Mouse (Mus musculus) cerebellum, adult (tissue): ENCODE measurements around the gene Ddx6.
"Not testable (repeated sequence)": the region's sequence is repeated elsewhere in the genome, so short reads cannot be mapped to it uniquely, and the experiment has no call there.

ENCODE experiments used
- ATAC-seq: cut with Nextera tagmentation; 2 replicates; pipeline ENCODE4 v1.9.2; 2017; ENCODE audit warnings: mild to moderate bottlenecking, moderate library complexity, mixed read lengths; ENCODE audit not compliant: insufficient number of reproducible peaks, low FRiP score, low TSS enrichment

Ddx6 gene

DNA sequence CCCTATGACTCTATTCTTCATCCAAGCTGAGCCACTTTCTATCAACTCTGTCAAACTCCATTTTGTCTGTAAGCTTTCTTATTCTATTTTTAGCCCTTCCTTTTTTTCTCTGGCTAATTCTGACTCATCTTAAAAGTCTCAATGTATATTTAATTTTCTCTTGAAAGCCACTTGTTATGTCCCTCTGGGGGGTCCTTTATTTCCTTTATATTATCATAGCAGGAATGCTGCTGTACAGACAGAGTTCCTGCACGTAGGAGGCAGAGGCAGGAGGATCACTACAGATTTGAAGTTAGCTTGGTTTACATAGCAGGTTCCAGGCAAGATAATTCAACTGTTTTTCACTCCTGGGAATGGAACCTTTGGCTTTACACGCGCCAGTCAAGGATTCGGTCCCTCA lies 11.5 kb upstream of the Ddx6 start:
- ATAC-seq, result no peak

DNA sequence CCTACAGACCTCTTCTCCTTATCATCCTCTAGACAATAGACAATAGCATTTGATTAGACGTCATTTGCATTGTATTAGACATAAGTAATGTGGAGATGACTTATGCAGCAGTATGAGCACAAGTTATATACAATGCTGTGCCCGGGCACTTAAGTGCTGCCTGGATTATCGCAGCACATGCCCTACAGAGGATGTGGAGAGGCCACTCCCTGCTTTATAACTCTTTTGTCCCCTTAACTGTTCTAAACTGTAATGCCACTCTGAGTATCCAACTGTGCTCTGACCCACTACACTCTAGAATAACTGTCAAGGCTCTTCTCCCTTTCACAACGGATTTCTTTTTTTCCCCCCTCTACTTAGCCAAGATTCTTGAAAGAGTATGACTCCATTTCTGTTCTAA lies 10.8 kb upstream of the Ddx6 start:
- no peak for ATAC-seq

DNA sequence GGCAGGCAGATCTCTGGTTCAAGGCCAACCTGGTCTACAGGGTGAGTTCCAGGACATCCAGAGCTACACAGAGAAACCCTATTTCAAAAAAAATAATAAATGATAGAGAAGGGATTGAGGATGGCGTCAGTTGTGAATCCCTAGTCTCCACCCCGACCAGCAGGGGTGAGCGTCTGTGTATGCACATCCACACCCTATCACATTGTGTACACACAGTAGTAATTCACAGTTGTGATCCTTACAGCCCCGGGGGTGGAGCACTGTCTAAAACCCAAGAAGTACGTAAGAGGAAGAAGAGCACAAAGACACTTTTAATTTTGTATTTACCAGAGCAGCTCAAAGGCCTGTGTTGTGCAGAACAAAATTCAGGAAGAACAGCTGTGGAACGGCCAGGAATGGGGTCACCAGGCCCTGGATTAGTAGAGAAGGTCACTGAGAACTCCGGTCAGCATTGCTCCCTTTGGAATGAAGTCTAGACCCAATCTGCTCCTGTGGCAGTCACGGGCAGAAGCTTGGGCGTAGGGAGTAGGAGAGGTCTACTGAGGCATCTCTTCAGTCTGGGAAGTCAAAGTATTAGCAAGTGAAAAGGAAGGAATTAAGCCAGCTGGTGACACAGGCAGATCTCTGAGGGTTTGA lies 9.7 kb upstream of the Ddx6 start:
- ATAC-seq, result no peak

DNA sequence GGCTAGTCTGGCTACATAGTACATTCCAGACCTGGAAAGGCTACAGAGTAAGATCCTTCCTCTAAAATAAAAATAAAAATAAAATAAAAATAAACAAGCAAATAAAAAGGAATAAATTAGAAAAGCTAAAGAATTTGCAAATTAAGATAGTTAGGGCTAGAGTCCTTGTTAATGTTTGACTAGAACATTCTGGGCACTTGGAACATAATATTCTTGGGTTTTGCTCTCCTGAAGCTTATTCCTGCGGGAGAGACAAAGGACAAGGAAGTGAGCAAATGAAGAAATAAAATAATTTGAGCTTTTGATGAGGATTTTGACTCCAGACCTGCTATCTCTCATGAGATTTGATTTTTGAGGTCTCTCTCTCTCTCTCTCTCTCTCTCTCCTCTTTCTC lies 9.2 kb upstream of the Ddx6 start:
- no peak for ATAC-seq

DNA sequence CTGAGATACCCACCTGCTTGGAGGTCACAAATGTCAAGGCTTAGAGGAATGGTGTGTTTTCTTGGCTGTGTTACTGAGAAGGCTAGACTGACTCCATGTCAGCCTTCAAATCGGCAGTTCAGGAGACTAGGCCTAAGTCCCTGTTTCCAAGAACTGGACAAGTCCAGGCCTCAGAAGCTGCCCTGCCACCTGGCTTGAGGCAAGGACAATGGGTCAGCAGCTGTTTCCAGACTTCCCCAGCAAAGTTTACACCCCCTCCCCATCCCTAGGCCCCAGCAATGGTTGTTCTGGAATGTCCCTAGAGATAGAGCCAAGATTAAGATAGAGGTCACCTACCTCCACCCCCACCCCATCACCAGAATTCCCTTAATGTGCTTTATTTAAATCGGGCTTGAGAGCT lies 7.0 kb upstream of the Ddx6 start:
- no peak for ATAC-seq

DNA sequence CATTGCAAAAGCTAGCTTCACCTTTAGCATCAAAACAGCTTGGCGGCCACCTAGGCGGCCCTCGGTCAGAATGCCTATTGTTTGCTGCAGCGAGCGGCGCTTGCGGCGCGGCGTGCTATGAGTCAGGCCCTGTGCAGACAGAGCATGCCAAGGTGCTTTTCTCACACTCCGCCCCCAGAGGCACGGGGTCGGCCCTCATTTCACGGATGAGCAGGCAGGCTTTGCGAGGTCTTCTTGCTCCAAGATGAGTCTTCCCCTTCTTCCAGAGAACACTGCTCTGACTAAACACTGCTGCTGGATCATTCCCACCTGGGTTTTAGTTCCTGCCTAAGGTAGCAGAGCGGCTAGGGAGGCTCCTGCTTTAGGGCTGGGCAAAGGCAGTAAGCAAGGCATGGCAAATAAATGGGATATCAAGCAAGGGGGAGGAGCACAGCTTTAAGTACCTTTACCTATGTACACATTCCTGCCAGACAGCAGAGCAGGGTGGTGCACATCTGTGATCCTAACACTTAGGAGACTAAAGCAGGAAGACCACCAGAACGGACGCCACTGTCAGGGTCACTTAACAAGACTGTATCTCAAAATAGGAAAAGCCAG lies 5.7 kb upstream of the Ddx6 start:
- ATAC-seq, result peak; percentile 56; the same call in 1 of the 2 replicates

DNA sequence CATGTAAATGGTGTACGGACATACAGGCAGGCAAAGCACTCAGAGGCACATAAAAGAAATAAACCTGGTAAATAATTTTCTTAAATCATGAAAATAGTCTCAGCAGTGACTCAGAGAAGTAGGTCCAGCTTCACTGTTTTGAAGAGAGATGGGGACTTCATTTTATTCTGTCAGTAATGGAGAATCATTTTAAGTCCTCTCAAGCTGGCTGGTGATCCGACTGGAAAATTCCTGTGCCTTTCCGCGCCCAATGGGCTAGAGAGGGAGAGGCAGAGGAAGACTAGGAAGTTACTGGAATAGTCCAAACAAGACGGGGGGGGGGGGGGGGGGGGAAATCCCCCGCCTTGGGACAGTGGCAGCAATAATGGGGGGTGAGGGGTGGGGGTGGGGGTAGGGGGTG lies 5.1 kb upstream of the Ddx6 start:
- ATAC-seq, result no peak

DNA sequence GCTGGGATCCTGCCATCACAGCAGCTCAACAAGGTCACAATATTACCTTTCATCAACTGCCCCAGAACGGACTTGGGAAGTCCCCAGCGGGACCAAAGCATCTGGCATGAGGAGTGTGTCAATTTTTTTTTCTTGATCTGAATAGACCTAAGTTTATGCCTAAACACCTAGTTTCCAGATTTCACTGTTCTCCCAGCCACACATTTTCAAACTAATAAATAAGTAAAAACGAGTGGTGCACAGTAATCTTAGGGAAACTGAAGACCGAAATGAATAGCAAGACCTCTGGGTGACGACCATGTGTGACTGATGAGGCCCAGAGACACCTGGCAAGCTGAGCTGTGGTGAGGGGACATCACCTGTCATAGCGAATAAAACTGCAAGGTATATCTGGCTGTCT lies 3.9 kb upstream of the Ddx6 start:
- no peak for ATAC-seq

DNA sequence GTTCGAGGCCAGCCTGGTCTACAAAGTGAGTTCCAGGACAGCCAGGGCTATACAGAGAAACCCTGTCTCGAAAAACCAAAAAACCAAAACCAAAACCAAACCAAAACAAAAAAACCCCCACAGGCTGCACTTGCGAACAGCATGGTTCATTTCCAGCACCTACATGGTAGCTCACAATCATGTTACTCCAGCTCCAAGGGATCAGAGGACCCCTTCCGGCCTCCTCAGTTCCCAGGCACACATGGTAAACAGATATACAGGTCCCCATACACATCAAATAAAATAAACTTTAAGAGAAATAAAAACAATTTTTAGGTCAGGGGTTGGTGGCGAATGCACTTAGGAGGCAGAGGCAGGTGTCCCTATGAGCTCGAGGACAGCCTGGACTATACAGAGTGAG lies 1.9 kb upstream of the Ddx6 start:
- no peak for ATAC-seq

- no peak for ATAC-seq
Observed at GRCm38 (mm10) chr9:44603454-44604289, 1.0 kb upstream of the Ddx6 start.

DNA sequence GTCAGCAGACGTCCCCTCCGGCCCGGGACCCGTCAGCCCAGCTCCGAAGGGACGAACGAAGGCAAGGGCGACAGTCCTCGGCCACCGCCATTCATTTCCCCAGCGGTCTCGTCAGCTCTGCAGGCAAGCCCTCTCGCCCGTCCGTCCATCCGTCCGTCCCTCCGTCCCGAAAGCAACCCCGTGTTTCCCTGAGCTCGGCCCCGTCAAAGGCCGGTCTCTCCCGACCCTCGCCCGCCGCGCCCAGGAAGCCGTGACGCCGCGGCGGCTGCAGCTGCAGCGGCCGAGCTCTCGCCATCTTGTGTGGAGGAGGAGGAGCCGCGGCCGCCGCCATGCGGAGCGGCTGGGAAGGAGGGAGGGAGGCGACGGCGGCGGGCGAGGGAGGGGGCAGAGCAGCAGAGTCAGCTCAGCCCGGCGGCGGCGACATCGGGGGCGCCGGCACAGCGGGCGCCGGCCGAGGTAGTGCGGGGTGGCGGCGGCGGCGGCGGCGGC lies 358 bp upstream of the Ddx6 start:
- ATAC-seq, result peak; percentile 82

DNA sequence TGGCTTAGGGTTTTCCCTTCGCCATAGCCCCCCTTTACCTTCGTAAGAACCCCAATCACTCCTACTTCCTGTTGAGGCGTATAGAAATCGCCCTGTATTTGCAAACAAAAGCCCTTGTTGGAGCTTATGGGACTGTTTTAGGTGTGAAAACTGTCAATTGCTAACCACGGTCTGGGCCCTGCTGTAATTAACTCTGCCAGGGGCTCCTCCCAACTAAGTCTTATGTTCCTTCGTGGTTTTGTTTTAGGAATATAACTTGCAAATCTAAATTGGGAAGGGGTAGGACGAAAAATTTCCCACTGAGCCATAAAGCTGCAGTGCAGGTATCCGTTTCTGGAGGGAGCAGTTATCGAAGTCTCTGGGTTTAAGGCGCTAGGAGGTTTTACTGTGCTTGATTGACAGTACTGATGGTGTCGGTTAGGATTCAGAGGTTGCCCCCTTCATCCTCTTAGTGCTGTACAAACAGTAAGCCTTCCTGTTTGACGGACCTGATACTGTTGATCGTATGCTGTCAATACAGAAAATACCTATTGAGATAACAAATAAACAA lies 999 bp downstream of the Ddx6 start:
- ATAC-seq, result no peak

DNA sequence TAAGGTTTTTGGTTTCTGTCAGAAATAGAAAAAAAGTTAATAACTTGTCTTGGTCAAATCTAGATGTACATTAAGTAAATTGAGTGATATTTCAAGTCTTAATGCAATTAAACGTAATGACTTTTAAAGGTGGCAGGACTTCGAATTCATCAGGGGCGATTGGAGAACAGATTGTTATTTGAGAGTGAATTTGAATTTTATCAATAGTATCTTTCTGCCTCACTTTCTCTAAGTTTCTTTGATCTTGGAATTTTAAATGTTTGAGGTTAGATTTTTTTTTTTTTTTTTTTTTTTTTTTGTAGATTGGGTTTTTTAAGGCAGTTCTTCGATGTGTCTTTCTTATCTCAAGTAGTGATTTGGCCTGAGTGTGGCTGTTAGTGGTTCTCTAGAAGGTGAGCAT lies 2.0 kb downstream of the Ddx6 start:
- ATAC-seq, result no peak

- no peak for ATAC-seq
Observed at GRCm38 (mm10) chr9:44607306-44607705, 2.6 kb downstream of the Ddx6 start.

DNA sequence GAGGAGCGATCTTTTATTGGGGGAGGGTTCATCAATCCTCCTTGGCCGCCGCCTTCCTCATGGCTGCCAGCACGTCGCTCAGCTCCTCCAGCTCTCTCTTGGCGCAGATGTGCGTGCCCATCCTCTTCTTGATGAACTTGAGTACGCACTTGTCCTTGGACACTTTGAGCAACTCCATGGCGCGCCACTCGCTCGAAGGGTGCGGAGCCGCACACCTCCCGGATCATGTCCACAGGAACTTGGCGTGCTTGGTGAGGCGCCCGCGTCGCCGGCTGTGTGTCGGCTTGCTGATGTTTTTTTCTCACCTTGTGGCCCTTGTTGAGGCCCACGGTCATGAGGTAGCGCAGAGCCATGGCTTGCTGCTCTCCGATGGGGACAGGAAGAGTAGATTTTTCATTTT lies 5.7 kb downstream of the Ddx6 start:
- no peak for ATAC-seq

- not testable (repeated sequence) for ATAC-seq
Observed at GRCm38 (mm10) chr9:44613081-44613480, 8.4 kb downstream of the Ddx6 start.

- no peak; the same call in 1 of the 2 replicates for ATAC-seq
Observed at GRCm38 (mm10) chr9:44621114-44621513, 16.4 kb downstream of the Ddx6 start.

- no peak for ATAC-seq
Observed at GRCm38 (mm10) chr9:44624390-44624789, 19.7 kb downstream of the Ddx6 start.

- no peak for ATAC-seq
Observed at GRCm38 (mm10) chr9:44626268-44626667, 21.6 kb downstream of the Ddx6 start.

GRCm38 (mm10) chr9:44637551-44638169 lies 33.0 kb downstream of the Ddx6 start:
- ATAC-seq, result no peak

- not testable (repeated sequence) for ATAC-seq
Observed at GRCm38 (mm10) chr9:44638726-44639125, 34.0 kb downstream of the Ddx6 start.
